Mouse (Mus musculus) megakaryocyte-erythroid progenitor cell, adult 5-6 weeks (primary cell): Measurements from ENCODE around the gene Gm35549. TPM values are rescaled to one million over a fixed set of nuclear protein-coding genes. Genes with fewer than 3 reads are reported as not detected.

Source experiments
- ATAC-seq: replicated peaks from 2 replicates; pipeline ENCODE4 v1.8.0; 2016; ENCODE audit warnings: mild to moderate bottlenecking, inconsistent platforms; ENCODE audit not compliant: severe bottlenecking, poor library complexity, low FRiP score, low TSS enrichment
- total RNA-seq, 2 experiments: library from RNA; stranded (forward) in 1 of 2; stranded (reverse) in 1 of 2; fragments of 200-1000, 215-1000 nt in 1 of 2; fragments of >200 nt in 1 of 2; fragmentation: Nextera tagmentation in 1 of 2; gene quantifications; 2 replicates each; pipeline ENCODE4 v1.2.3; 2014 to 2017

The Gm35549 gene
- total RNA-seq, 2 experiments from 2014 or later: not detected

DNA sequence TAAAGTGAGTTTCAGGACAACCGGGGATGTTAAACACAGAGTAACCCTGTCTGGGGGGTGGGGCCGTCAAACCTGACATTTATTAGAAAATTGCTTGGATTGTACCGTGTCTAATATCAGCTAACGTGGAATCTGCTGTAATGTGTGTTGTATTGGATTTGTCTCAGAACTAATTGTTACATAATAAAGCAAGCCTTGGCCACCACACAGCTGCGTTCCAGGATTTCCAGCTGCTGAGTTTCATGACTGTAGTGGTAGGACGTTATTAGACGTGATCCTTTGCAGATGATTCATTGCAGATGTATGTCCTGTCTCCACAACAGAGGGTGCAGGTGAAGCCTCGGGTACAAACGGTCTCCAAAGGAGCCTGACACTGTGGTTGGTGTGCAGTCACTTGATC lies 7.7 kb downstream of the Gm35549 start:
- ATAC-seq: no peak

DNA sequence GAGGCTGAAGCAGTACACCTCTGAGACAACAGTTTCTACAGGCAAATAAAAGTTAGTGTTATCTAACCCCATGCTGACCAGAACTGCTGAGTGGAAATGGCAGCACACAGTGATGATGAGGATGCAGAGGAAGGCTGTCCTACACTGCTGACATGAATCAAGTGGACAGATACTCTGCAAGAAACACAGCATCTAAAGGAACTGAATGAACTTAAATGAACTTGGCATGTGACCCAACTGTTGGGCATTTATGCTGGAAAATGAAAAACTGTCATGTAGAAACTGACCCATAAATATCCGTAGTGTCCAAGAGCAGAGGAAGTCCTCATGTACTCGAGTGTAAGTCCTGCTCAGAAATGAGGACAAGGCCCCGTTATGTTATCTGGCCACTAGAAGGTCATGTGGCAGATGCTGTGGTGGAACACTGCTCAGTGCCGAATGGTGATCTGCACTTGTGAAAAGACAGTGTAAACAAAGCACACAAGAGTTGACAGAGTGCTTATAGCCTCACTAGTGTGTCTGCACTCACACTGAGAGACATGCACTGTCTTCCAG lies 13.9 kb downstream of the Gm35549 start:
- ATAC-seq: no peak

DNA sequence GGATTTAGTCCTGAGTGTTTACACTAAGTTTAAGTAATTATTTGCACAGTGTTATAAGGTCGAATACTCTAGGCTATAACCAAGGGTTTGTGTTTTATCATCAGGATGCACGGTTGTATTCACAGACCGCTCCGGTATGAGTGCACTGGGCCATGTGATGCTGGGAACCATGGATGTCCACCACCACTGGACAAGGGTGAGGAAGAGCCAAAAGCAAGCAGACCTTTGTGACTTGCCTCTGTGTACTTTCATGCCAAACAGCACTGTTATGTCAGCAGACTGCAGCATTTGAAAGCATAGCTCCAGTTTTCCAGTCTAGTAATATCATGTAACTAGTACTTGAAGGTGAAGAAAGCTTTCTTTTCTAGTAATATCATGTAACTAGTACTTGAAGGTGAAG lies 17.1 kb downstream of the Gm35549 start:
- no peak for ATAC-seq

DNA sequence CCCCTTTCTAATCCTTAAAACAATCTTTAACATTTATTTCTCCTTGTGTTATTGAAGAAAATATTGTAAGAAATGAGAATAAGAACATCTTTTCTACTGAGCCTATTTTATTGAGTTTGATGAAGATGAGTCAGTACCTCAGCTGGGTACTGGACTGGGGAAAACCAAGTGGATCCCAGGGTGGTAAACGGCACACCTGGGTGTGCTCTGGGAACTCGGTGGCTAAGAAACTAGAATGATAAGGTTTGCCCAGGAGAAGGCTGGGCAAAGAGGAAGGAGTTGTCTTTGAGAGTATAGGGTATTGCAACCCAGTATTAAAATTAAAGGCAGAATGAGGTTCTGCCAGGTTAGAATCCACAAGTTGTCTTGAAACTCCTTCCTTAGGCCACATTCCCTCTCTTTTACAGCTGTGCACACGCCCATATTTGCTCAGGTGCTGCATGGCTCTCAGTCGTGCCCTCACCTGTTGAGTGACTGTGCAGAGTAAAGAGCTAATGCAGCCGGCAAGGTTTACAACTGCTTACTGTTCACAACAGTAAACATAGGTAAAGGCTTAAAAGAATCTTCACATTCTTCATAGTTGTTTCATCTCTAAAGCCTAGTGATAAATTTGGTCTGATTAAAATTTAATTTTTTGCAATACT lies 20.3 kb downstream of the Gm35549 start:
- ATAC-seq: no peak

DNA sequence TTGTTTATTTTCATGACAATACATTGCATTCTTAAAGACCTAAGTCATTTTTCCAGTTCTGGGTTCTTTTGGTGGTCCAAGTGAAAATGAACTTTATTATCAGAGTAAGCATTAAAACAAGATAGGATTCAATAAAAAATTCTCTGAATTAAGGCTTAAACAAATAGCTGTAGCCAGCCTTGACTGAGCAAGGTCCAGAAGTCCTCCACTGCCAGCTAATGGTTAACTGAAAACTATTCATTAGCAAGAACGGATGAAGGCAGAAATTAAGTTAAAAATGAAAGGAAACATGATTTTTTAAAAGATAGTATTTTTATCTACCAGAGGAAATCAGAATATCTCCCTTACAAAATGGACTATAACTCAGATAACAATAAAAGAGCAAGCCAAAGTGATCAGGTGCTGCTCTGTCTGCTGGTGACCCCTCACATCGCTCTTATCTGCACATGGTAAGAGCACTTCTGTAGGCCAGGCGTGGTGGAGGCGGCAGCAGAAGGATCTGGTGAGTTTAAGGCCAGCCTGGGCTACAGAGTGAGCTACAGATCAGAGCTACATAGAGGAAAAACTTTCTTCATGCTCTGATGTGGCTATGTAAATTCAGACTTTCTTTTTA lies 28.5 kb downstream of the Gm35549 start:
- ATAC-seq: no peak

- ATAC-seq: no peak
Measured at GRCm38 (mm10) chr9:122814775-122815174, 29.1 kb downstream of the Gm35549 start.

DNA sequence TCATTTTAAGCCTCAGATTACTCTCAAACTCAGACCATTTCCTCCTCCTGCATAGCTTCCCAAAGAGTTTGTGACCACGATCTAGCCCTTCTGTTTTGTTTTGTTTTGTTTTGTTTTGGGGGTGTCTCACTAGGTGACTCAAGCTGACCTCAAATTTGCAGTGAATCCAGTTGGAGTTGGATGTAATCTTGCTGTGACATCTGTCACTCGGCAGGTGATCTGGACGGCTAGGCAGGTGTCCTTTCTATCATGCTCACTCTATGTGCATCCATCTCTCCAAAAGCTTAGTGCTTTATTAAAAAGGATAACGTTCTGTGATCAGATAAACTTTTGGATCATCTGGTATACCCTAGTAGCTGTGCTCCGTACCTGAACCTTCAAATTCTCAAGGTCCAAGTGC lies 31.4 kb downstream of the Gm35549 start:
- no peak for ATAC-seq

DNA sequence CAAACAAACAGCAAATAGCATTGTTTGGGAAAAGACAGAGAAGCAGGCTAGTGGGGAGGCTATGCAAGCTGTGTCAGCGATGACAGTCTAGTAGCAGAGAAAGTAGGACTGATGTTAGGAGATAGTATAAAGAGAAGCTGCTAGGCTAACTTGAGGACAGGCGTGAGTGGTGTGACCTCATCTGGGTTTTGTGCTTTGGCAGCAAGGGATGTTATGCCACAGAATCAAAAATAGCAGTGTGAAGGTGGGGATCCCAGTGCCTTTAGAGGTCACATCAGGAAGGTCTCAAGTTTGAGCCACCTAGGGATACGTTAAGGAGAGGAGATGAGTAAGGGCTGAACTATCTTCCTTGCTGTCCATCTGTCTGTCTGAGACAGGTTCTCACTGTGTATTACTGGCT lies 33.6 kb downstream of the Gm35549 start:
- no peak for ATAC-seq

DNA sequence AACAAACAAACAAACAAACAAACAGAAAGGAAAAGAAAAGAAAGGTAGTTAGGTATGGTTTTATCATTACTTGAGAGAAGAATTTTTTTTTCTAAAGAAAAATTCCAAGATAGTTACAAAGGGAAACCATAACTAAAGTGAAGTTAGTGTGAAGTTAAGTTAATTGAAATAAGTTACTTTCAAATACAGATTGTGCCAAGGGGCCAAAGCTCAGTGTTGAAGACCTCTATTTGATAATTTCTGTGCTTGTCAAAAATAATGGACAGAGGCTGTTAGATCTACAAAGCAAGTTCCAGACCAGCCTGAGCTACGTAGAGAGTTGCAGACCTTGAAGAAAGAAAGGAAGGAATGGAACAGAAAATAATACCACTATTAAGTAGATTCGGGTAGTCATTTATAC lies 36.6 kb downstream of the Gm35549 start:
- no peak for ATAC-seq

- no peak for ATAC-seq
Measured at GRCm38 (mm10) chr9:122805845-122806341, 37.9 kb downstream of the Gm35549 start.

- ATAC-seq: peak; percentile 95
Measured at GRCm38 (mm10) chr9:122805053-122805844, 38.6 kb downstream of the Gm35549 start, which contains the start of gene Tcaim. Gene Tcaim (plus strand): TSS chr9:122805539.

GRCm38 (mm10) chr9:122786534-122786933 lies 57.3 kb downstream of the Gm35549 start:
- ATAC-seq: no peak

DNA sequence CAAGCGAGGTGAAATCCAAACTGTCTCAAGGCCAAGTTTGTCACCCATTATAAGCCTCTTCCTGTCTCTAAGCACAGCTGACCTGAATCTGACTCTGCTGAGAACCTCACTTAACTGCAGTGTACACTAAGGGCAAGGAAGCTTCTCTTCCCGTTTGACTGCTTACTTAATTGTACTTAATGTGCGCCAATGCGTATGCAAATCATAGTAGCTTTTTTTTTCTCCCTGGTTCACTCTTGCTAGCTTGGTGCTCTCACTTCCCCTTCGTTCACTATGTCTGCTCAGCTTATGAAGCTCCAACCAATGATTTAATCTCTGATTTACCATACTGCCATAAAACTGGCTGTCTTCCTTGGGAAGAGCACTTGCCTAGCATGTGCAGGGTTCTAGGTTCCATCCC lies 58.6 kb downstream of the Gm35549 start:
- ATAC-seq: no peak

Other genes starting within 250 kb of the Gm35549 start
- gene Topaz1, start 96.7 kb downstream of the Gm35549 start, total RNA-seq (2014; fragmentation: Nextera tagmentation): not detected in 2 replicates
- gene Topaz1, start 96.7 kb downstream of the Gm35549 start, total RNA-seq (2017): not detected in 2 replicates
- 5.8 and 5.9 TPM in 2 replicates for gene Tcaim, start 38.5 kb downstream of the Gm35549 start, total RNA-seq (2014; fragmentation: Nextera tagmentation)
- gene Tcaim, start 38.5 kb downstream of the Gm35549 start, total RNA-seq (2017): 5.1 and 16.0 TPM in 2 replicates
- 54.2 and 64.7 TPM in 2 replicates for gene Zfp445, start 22.0 kb upstream of the Gm35549 start, total RNA-seq (2014; fragmentation: Nextera tagmentation)
- 50.1 and 93.1 TPM in 2 replicates for gene Zfp445, start 22.0 kb upstream of the Gm35549 start, total RNA-seq (2017)
- 2.2 and 3.2 TPM in 2 replicates for gene Zkscan7, start 41.6 kb upstream of the Gm35549 start, total RNA-seq (2014; fragmentation: Nextera tagmentation)
- 3.2 and 3.8 TPM in 2 replicates for gene Zkscan7, start 41.6 kb upstream of the Gm35549 start, total RNA-seq (2017)
- not detected in 2 replicates for gene Zfp105, start 79.0 kb upstream of the Gm35549 start, total RNA-seq (2014; fragmentation: Nextera tagmentation)
- not detected in 2 replicates for gene Zfp105, start 79.0 kb upstream of the Gm35549 start, total RNA-seq (2017)
- gene 1110059G10Rik, start 107.0 kb upstream of the Gm35549 start, total RNA-seq (2014; fragmentation: Nextera tagmentation): 35.0 and 37.7 TPM in 2 replicates
- 24.6 and 40.4 TPM in 2 replicates for gene 1110059G10Rik, start 107.0 kb upstream of the Gm35549 start, total RNA-seq (2017)
- gene Kif15, start 107.0 kb upstream of the Gm35549 start, total RNA-seq (2014; fragmentation: Nextera tagmentation): 136 and 143 TPM in 2 replicates
- 280 and 313 TPM in 2 replicates for gene Kif15, start 107.0 kb upstream of the Gm35549 start, total RNA-seq (2017)
- 4.0 and 16.1 TPM in 2 replicates for gene Tmem42, start 177.3 kb upstream of the Gm35549 start, total RNA-seq (2014; fragmentation: Nextera tagmentation)
- gene Tmem42, start 177.3 kb upstream of the Gm35549 start, total RNA-seq (2017): 5.4 and 9.2 TPM in 2 replicates
- 0.62 TPM in 1 of 2 replicates, not detected in the other for gene Tgm4, start 190.7 kb upstream of the Gm35549 start, total RNA-seq (2014; fragmentation: Nextera tagmentation)
- 0.42 and 1.4 TPM in 2 replicates for gene Tgm4, start 190.7 kb upstream of the Gm35549 start, total RNA-seq (2017)